Mouse (Mus musculus) heart, postnatal 25 days (tissue): ENCODE measurements at regions not wholly inside any gene's neighbourhood (a gene's known extent, or its start where the extent isn't known, plus 50 kb on each side); places are given as distances from the start of the nearest gene placed in this dataset.

ENCODE experiments used
- DNase-seq: peaks from one replicate; pipeline ENCODE4 v3.0.0; 2022; ENCODE audit warnings: low spot score
- intact Hi-C: fragments of 180-260 bp; cut with DNase I; formaldehyde crosslinking; loops from one replicate; pipeline ENCODE4 v1.15.1; 2025

GRCm38 (mm10) chr11:63785965-63786364 is 136.1 kb downstream of the Hs3st3b1 start:
- no peak for DNase-seq
- intact Hi-C loops: no loop called here

GRCm38 (mm10) chr11:63789473-63790120 is 132.5 kb downstream of the Hs3st3b1 start:
- DNase-seq: no peak
- intact Hi-C loops: no loop called here

DNA sequence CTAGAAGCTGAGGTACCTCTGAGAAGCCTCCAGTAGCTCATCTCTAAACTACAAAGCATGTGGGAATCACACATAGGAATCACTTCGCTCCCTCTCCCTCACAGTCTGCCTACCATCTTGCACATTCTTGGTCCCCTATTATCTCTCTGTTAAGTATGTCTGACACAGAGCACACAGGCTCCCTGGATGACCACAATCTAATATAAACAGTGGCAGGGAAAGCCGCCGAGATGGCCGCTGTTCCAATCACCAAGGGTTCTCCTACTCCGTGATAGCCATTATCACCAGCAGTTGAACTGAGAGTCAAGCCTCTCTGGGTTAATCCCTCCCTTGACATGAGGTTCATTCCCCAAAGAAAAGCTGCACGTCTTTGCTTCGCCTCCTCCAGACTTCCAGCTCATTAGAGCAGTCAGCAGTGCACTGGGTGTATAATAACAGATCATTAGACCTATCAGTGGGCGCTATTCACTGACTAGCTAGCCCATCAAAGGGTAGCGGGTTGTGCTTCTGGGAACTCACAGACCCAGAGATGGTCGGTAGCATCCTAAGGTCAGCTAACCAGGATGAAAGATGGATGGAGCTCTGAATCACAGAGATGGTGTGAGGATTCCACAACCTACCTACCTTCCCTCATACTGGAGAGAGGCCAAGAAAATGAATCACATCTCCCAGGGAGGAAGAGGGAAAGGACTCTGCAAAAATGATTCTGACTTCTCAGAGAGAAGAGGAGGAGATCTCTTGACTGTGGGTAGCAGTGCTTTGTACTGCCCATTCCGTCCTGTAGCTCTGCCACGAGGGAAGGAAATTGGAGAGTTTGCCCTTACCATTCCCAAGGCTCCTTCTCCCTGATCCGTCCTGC is 130.9 kb downstream of the Hs3st3b1 start:
- DNase-seq: no peak
- intact Hi-C loops: no loop called here

- intact Hi-C loops: no loop called here
- DNase-seq: no peak
Observed at GRCm38 (mm10) chr11:63793732-63794503, 128.2 kb downstream of the Hs3st3b1 start.

GRCm38 (mm10) chr11:63812146-63812545 is 109.9 kb downstream of the Hs3st3b1 start:
- intact Hi-C loops: no loop called here
- DNase-seq: no peak

- intact Hi-C loops: no loop called here
- no peak for DNase-seq
Observed at GRCm38 (mm10) chr11:63822847-63823246, 99.2 kb downstream of the Hs3st3b1 start.

DNA sequence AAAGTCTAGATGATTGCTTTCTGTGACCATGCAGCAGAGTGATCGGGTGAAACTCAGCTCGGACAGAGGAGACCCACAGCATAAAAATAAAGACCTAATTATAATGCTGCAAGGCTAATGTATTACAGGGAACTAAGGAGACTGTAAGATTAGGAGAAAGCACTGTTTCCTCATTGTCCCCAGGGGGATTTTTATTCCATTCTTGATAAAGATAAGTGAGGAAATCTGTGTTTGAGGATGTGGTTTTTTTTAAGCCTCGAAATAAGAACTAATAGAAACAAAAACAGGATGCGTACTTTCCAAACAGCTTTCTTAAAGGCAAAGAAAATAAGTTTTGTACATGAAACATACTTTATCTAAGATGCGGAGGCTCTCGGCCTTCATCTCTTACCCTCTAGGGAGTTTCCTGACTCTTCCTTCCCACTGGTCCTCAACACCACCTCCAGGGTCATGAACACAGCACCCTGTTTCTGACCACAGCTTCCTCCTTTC is 94.8 kb downstream of the Hs3st3b1 start:
- intact Hi-C loops: no loop called here
- no peak for DNase-seq

GRCm38 (mm10) chr11:63833480-63833879 is 88.6 kb downstream of the Hs3st3b1 start:
- intact Hi-C loops: no loop called here
- DNase-seq: no peak

DNA sequence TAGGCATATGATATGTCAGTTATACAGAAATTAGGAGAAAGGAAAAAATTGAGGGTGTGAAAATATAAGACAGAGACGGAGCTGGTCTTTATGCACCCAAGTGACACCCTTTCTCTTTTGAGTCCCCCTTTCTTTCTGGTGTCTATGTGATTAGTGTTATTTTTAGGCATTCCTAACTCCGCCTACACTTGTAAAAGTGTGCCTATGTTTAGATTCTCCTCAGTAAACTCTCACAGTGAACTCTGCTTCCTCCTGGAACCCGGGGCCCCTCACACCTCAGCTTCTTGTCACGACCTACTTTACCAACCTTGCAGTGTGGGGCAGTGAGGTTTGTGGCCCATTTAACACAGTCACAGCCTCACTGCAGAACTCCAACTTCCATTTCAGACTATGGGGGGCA is 88.0 kb downstream of the Hs3st3b1 start:
- intact Hi-C loops: no loop called here
- no peak for DNase-seq

DNA sequence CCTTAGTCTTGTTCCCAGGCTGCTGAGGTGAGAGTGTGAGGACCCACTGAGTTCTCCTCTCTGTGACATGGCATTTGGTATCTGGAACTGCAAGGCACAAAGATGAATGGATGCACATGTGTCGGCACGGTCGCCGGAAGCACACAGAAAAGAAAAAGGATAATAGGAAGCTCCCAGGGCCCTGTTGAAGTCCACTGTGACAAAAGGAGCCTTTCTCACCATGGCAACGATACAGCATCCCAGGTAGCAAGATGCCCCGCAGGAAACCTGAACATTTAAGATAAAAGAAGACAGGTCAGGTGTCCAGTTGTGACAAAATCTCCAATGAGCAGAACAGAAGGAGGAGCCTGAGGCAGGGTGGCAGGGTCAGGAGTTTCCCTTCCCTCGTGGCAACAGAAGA is 87.5 kb downstream of the Hs3st3b1 start:
- intact Hi-C loops: no loop called here

More for the DNA sequence above, 87.5 kb downstream of the Hs3st3b1 start:
- DNase-seq: no peak
